Comparison of ENCODE assay signal across 8 mouse cellular contexts in the genomic region with DNA sequence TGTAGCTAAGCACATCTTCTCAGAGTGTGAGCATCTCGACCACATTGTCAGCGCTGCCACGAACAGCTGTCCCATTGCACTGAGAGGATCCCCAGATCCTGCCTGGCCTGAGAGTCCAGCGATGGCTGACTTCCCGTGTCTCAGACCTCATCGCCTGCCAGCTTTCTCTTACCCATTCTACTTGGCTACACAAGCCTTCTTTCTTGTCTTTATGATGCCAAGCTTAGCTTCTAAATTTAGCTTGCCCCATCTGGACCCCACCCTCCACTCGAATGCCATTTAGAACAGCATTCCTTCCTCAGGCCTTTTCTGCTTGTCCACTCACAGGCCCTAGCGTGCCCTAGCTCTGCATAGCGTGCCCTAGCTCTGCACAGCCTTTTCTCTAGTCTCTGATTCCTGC.
DNase-seq lines count a peak whose midpoint lies in the region; ATAC-seq lines count a peak whose summit lies in the region.

No protein-coding gene starts in this region.

- no peaks in the 10 kb centered on the region for H3K27me3 ChIP-seq in forebrain, embryonic 12.5 days
- H3K27me3 ChIP-seq in forebrain, embryonic 11.5 days (ENCODE audit: control insufficient read depth, insufficient read depth, low read length) = no peaks in the 10 kb centered on the region
- no peaks in the 10 kb centered on the region for H3K27me3 ChIP-seq in heart, embryonic 11.5 days (ENCODE audit: control insufficient read depth, insufficient read depth, low read length)

- 87% methylated on average over 9 of the region's 9 CpGs for WGBS in forebrain, embryonic 12.5 days
- 90% methylated on average over 9 of the region's 9 CpGs for WGBS in forebrain, embryonic 11.5 days
- 60% methylated on average over 9 of the region's 9 CpGs for WGBS in heart, embryonic 11.5 days (ENCODE audit: insufficient replicate concordance)

- peak; percentile 37; the same call in 1 of the 2 replicates for ATAC-seq in forebrain, embryonic 12.5 days (ENCODE audit: low FRiP score)
- no peak for ATAC-seq in forebrain, embryonic 11.5 days (replicated peaks; ENCODE audit: low FRiP score)
- ATAC-seq in heart, embryonic 11.5 days (replicated peaks; ENCODE audit: insufficient number of reproducible peaks, low FRiP score, low TSS enrichment) = no peak

- H3K4me1 ChIP-seq in forebrain, embryonic 12.5 days = peaks cover 20% of the 10 kb centered on the region
- no peaks in the 10 kb centered on the region for H3K4me1 ChIP-seq in forebrain, embryonic 11.5 days (replicated peaks; ENCODE audit: control insufficient read depth, insufficient read depth, low read length)
- peaks cover 19% of the 10 kb centered on the region for H3K4me1 ChIP-seq in heart, embryonic 11.5 days (ENCODE audit: control insufficient read depth, insufficient read depth, low read length)

- no peak overlapping the region for H3K4me3 ChIP-seq in forebrain, embryonic 12.5 days (replicated peaks)
- no peak overlapping the region for H3K4me3 ChIP-seq in forebrain, embryonic 11.5 days (ENCODE audit: low read depth, low read length)
- H3K4me3 ChIP-seq in heart, embryonic 11.5 days (ENCODE audit: low read depth, low read length) = no peak overlapping the region

- no peak for DNase-seq in forebrain, embryonic 11.5 days (ENCODE audit: low spot score)
- peak; percentile 83 for DNase-seq in cerebellum, adult 9-11 months
- peak; percentile 71 for DNase-seq in lung, postnatal 36 days
- no peak for DNase-seq in ovary, adult 18-20 months (ENCODE audit: low spot score)
- DNase-seq in layer of hippocampus, postnatal 36 days = no peak
- DNase-seq in layer of hippocampus, adult 8-10 months (ENCODE audit: low spot score in 2 of 2) = no peak

- H3K27ac ChIP-seq in forebrain, embryonic 12.5 days = no peak overlapping the region
- no peak overlapping the region for H3K27ac ChIP-seq in forebrain, embryonic 11.5 days (ENCODE audit: low read depth, low read length)
- H3K27ac ChIP-seq in heart, embryonic 11.5 days (ENCODE audit: low read depth, low read length) = peak overlapping the region; percentile 16

- H3K9me3 ChIP-seq in forebrain, embryonic 12.5 days = no peaks in the 10 kb centered on the region
- H3K9me3 ChIP-seq in forebrain, embryonic 11.5 days (ENCODE audit: control insufficient read depth, low read length) = no peaks in the 10 kb centered on the region
- H3K9me3 ChIP-seq in heart, embryonic 11.5 days (replicated peaks; ENCODE audit: control insufficient read depth, low read length) = no peaks in the 10 kb centered on the region

- H3K9ac ChIP-seq in forebrain, embryonic 12.5 days = no peak overlapping the region
- no peak overlapping the region for H3K9ac ChIP-seq in forebrain, embryonic 11.5 days (ENCODE audit: low read length)
- no peak overlapping the region for H3K9ac ChIP-seq in heart, embryonic 11.5 days (ENCODE audit: low read depth, low read length)

- H3K4me2 ChIP-seq in forebrain, embryonic 12.5 days = no peak overlapping the region
- no peak overlapping the region for H3K4me2 ChIP-seq in forebrain, embryonic 11.5 days (ENCODE audit: low read depth, low read length, severe bottlenecking)
- peak overlapping the region; percentile 19 for H3K4me2 ChIP-seq in heart, embryonic 11.5 days

- no peaks in the 10 kb centered on the region for H3K36me3 ChIP-seq in forebrain, embryonic 12.5 days (replicated peaks)
- H3K36me3 ChIP-seq in forebrain, embryonic 11.5 days (ENCODE audit: control insufficient read depth, insufficient read depth, low read length) = no peaks in the 10 kb centered on the region
- no peaks in the 10 kb centered on the region for H3K36me3 ChIP-seq in heart, embryonic 11.5 days (ENCODE audit: control insufficient read depth, insufficient read depth, low read length)

Comparison
In these comparisons a context has a peak if more than half of its experiments do, and no peak if none do; other contexts are left out.
1. DNase-seq: peak in cerebellum, adult 9-11 months (single experiment) and lung, postnatal 36 days (single experiment); none in forebrain, embryonic 11.5 days (single experiment), ovary, adult 18-20 months (single experiment), layer of hippocampus, postnatal 36 days (0 of 2) and layer of hippocampus, adult 8-10 months (0 of 2).